Mouse (Mus musculus): ENCODE results near the gene Myo16. TPM values are rescaled to one million over a fixed set of nuclear protein-coding genes. Genes with fewer than 3 reads are reported as not detected.
A peak's percentile ranks its signal among the peaks of the same experiment; 100 is the strongest.

Gene Myo16
- polyA plus RNA-seq, 1 experiment = not detected

DNA sequence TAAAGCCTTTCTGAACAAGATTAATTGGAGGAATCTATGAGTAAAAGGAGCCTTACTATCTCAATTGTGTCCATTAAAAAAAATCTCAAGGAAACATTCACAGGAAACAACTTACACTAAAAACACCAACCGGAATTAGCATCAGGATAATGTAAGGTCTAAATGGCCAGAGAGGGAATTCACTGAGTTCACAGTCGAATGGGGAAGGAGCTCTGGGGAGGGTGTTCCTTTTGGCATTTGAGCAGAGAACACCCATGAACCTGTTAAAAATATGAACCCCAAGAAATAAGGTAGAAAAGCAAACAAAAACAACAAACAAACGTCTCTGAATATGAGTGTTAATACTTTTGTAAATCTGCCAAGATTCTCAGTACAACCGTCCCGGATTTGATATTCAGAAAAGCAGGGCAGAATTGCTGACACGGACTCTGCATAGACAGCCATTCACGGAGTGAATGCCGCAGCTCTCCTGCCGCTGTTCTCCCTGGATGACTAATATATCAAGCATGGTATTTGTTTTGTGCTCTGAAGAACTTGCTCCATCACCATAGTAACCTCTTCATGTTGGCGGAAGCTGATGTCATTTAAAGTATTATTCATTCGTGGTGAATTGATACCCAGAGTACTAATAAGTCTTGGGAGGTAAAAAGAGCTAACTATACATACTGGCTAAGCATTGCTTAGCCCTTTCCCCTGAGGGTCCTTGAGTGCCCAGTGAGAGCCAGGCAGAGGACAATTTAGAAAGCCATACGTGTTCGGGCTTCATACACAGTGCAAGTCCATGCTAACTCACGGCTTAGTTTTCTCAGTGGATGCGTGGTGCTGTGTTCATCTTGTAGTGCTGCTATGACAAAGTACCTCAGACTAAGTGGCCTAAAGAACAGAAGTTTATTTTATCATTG, 22.9 kb upstream of the Myo16 start:
- Histone ChIP-seq H3K27me3 (ENCODE audit: control insufficient read depth, insufficient read depth, low read length, poor library complexity, severe bottlenecking) (no peaks in the 10 kb centered on the region), H3K9me3 (replicated peaks; ENCODE audit: control insufficient read depth, insufficient read depth, low read length, poor library complexity, severe bottlenecking) (no peaks in the 10 kb centered on the region), H3K4me3 (ENCODE audit: low read depth, low read length) (no peak overlapping the region), H3K9ac (ENCODE audit: low read depth, poor library complexity, severe bottlenecking) (no peak overlapping the region), H3K27ac (ENCODE audit: insufficient read depth, low read length) (no peak overlapping the region), H3K4me1 (ENCODE audit: control insufficient read depth, insufficient read depth, low read length) (no peaks in the 10 kb centered on the region), H3K36me3 (ENCODE audit: control insufficient read depth, insufficient read depth, low read length, poor library complexity, severe bottlenecking) (no peaks in the 10 kb centered on the region)
- TF ChIP-seq EP300 (IDR thresholded peaks at IDR 0.05; ENCODE audit: insufficient read depth, low read depth, low read length) = no peak

DNA sequence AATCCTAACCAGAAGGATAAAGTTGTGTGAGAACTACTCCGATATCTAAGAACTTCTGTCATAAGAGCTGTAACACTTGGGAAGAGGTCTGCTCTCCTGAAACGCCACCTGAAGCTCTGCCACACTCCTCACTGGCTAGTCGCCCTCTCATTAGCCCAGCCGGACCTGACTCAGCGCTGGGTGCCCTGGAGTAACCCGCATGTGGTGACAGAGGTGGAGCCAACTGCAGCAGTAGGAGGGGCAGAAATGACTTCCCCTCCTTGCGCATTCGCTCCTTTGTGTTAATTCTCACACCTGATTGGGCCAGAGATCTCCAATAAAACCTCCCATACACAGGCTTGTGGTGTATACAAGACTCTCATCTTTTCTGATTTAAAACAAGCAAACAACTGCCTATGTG, 14.2 kb upstream of the Myo16 start:
- no peak overlapping the region for H3K9ac ChIP-seq (ENCODE audit: low read depth, poor library complexity, severe bottlenecking)
- H3K4me1 ChIP-seq (ENCODE audit: control insufficient read depth, insufficient read depth, low read length) = no peaks in the 10 kb centered on the region
- H3K36me3 ChIP-seq (ENCODE audit: control insufficient read depth, insufficient read depth, low read length, poor library complexity, severe bottlenecking) = no peaks in the 10 kb centered on the region
- TF ChIP-seq CTCF (IDR thresholded peaks at IDR 0.05; ENCODE audit: low read depth, low read length) (no peak), POLR2A (IDR thresholded peaks at IDR 0.05; ENCODE audit: insufficient read depth, low read length) (no peak), EP300 (IDR thresholded peaks at IDR 0.05; ENCODE audit: insufficient read depth, low read depth, low read length) (no peak)
- no peaks in the 10 kb centered on the region for H3K9me3 ChIP-seq (replicated peaks; ENCODE audit: control insufficient read depth, insufficient read depth, low read length, poor library complexity, severe bottlenecking)
- H3K27me3 ChIP-seq (ENCODE audit: control insufficient read depth, insufficient read depth, low read length, poor library complexity, severe bottlenecking) = no peaks in the 10 kb centered on the region
- H3K4me3 ChIP-seq (ENCODE audit: low read depth, low read length) = no peak overlapping the region
- H3K27ac ChIP-seq (ENCODE audit: insufficient read depth, low read length) = no peak overlapping the region

DNA sequence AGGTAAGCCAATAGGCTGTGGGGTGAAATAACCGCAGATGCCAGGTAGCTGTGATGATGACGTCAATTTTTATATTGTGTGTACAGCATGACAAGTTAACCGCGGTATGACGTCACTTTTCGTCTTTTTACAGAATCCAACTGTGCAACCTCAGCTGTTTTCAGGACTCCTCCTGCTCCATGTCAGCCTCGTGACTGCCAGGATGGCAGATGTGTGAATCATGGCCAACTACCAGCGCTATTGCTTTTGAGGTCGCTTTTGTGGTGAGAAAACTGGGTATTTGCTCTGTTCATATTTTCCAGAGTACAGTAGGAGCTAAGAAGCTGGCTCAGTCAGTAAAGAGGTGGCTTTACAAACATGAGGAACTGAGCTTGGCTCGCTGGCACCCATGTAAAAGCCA, 9.8 kb upstream of the Myo16 start:
- TF ChIP-seq EP300 (IDR thresholded peaks at IDR 0.05; ENCODE audit: insufficient read depth, low read depth, low read length) (no peak), POLR2A (IDR thresholded peaks at IDR 0.05; ENCODE audit: insufficient read depth, low read length) (no peak), CTCF (IDR thresholded peaks at IDR 0.05; ENCODE audit: low read depth, low read length) (no peak)
- no peak overlapping the region for H3K9ac ChIP-seq (ENCODE audit: low read depth, poor library complexity, severe bottlenecking)
- H3K27ac ChIP-seq (ENCODE audit: insufficient read depth, low read length) = no peak overlapping the region
- no peaks in the 10 kb centered on the region for H3K36me3 ChIP-seq (ENCODE audit: control insufficient read depth, insufficient read depth, low read length, poor library complexity, severe bottlenecking)
- H3K4me1 ChIP-seq (ENCODE audit: control insufficient read depth, insufficient read depth, low read length) = no peaks in the 10 kb centered on the region
- no peaks in the 10 kb centered on the region for H3K9me3 ChIP-seq (replicated peaks; ENCODE audit: control insufficient read depth, insufficient read depth, low read length, poor library complexity, severe bottlenecking)
- no peaks in the 10 kb centered on the region for H3K27me3 ChIP-seq (ENCODE audit: control insufficient read depth, insufficient read depth, low read length, poor library complexity, severe bottlenecking)
- no peak overlapping the region for H3K4me3 ChIP-seq (ENCODE audit: low read depth, low read length)

DNA sequence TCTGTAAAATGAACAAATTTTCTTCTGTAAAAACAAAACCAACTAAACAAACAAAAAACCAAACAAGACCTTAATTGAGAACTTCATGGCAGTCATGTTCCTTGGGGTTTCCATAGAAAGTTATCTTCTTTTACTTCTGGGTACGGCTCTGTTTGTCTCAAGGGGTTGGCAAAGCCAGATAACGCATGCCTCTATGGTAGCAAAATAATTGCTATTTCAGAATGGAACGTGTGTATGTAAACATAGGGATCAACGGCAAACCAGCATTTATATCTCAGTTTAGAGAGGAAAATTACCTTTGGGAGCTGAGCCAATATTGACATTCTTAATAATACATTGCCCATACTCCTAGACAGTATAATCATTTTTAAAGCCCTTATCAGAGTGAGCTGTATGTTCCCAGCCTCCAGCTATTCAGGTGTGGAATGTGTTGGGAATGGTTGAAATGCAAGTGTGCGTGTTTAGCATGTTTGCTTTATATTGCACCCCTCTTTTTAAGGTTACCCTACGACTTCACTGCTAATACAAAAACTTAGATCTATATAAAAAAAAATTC, 1.9 kb upstream of the Myo16 start:
- Histone ChIP-seq H3K9me3 (replicated peaks; ENCODE audit: control insufficient read depth, insufficient read depth, low read length, poor library complexity, severe bottlenecking) (peaks cover 6% of the 10 kb centered on the region), H3K36me3 (ENCODE audit: control insufficient read depth, insufficient read depth, low read length, poor library complexity, severe bottlenecking) (no peaks in the 10 kb centered on the region), H3K4me1 (ENCODE audit: control insufficient read depth, insufficient read depth, low read length) (no peaks in the 10 kb centered on the region), H3K27me3 (ENCODE audit: control insufficient read depth, insufficient read depth, low read length, poor library complexity, severe bottlenecking) (0 out of 2 replicates have a peak, but pooled peaks cover 4% of the 10 kb centered on the region), H3K4me3 (ENCODE audit: low read depth, low read length) (no peak overlapping the region), H3K9ac (ENCODE audit: low read depth, poor library complexity, severe bottlenecking) (no peak overlapping the region), H3K27ac (ENCODE audit: insufficient read depth, low read length) (no peak overlapping the region)
- TF ChIP-seq EP300 (IDR thresholded peaks at IDR 0.05; ENCODE audit: insufficient read depth, low read depth, low read length) = no peak
- no peak for TF ChIP-seq POLR2A (IDR thresholded peaks at IDR 0.05; ENCODE audit: insufficient read depth, low read length)
- TF ChIP-seq CTCF (IDR thresholded peaks at IDR 0.05; ENCODE audit: low read depth, low read length) = no peak

DNA sequence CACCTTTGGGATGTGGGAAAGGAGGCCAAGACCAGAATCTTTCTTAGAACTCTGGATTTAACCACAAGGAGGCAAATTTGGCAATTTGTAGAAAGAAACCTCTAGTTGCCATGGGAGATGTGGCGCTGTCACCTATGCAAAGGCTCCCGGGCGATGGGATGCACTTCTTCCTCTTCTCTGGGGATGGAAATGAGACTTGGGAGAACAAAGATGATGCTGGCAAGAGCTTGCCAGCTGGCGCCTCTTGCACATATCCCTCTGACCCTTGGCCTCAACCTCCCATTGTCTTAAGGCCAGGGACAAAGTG, 681 bp downstream of the Myo16 start:
- H3K9me3 ChIP-seq (replicated peaks; ENCODE audit: control insufficient read depth, insufficient read depth, low read length, poor library complexity, severe bottlenecking) = peaks cover 4% of the 10 kb centered on the region
- no peaks in the 10 kb centered on the region for H3K36me3 ChIP-seq (ENCODE audit: control insufficient read depth, insufficient read depth, low read length, poor library complexity, severe bottlenecking)
- no peak overlapping the region for H3K27ac ChIP-seq (ENCODE audit: insufficient read depth, low read length)
- H3K4me1 ChIP-seq (ENCODE audit: control insufficient read depth, insufficient read depth, low read length) = no peaks in the 10 kb centered on the region
- peaks cover 4% of the 10 kb centered on the region; the same call in 1 of the 2 replicates for H3K27me3 ChIP-seq (ENCODE audit: control insufficient read depth, insufficient read depth, low read length, poor library complexity, severe bottlenecking)
- TF ChIP-seq CTCF (IDR thresholded peaks at IDR 0.05; ENCODE audit: low read depth, low read length) (no peak), EP300 (IDR thresholded peaks at IDR 0.05; ENCODE audit: insufficient read depth, low read depth, low read length) (no peak), POLR2A (IDR thresholded peaks at IDR 0.05; ENCODE audit: insufficient read depth, low read length) (no peak)
- H3K4me3 ChIP-seq (ENCODE audit: low read depth, low read length) = peak overlapping the region; percentile 68
- H3K9ac ChIP-seq (ENCODE audit: low read depth, poor library complexity, severe bottlenecking) = peak overlapping the region; percentile 33; the same call in 1 of the 2 replicates

DNA sequence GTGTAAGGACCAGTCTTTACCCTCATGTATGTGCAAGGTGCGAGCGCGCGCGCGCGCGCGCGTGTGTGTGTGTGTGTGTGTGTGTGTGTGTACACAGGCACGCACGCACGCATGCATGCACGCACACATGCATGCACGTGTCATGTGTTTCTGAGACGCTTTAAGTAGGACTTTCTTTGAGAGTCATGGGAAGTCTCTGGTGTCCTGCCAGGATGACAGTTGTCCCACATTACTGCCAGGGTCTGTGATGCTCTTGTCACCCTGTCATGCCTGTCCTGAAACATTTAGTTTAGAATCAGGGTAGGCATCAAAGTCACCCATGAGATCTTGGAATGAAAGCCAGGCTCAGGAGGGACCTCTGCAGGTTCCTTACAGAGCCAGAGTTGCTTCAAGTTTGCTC, 1.4 kb downstream of the Myo16 start:
- Histone ChIP-seq H3K4me1 (ENCODE audit: control insufficient read depth, insufficient read depth, low read length) (no peaks in the 10 kb centered on the region), H3K9ac (ENCODE audit: low read depth, poor library complexity, severe bottlenecking) (no peak overlapping the region), H3K9me3 (replicated peaks; ENCODE audit: control insufficient read depth, insufficient read depth, low read length, poor library complexity, severe bottlenecking) (no peaks in the 10 kb centered on the region), H3K4me3 (ENCODE audit: low read depth, low read length) (no peak overlapping the region), H3K36me3 (ENCODE audit: control insufficient read depth, insufficient read depth, low read length, poor library complexity, severe bottlenecking) (no peaks in the 10 kb centered on the region), H3K27ac (ENCODE audit: insufficient read depth, low read length) (no peak overlapping the region), H3K27me3 (ENCODE audit: control insufficient read depth, insufficient read depth, low read length, poor library complexity, severe bottlenecking) (peaks cover 4% of the 10 kb centered on the region; the same call in 1 of the 2 replicates)
- no peak for TF ChIP-seq POLR2A (IDR thresholded peaks at IDR 0.05; ENCODE audit: insufficient read depth, low read length)
- TF ChIP-seq EP300 (IDR thresholded peaks at IDR 0.05; ENCODE audit: insufficient read depth, low read depth, low read length) = no peak
- no peak for TF ChIP-seq CTCF (IDR thresholded peaks at IDR 0.05; ENCODE audit: low read depth, low read length)

Data from ES-Bruce4 (cell line).